Mouse (Mus musculus): Measurements from ENCODE around the gene Trim7.

GRCm38 (mm10) chr11:48843202-48843601 lies 17.3 kb downstream of the Trim7 start:
- TF ChIP-seq CTCF (IDR thresholded peaks at IDR 0.05; ENCODE audit: control insufficient read depth, insufficient read depth, insufficient read length) (no peak), CEBPB (IDR thresholded peaks at IDR 0.05; ENCODE audit: low read depth) (no peak)

Data from C2C12 (cell line).